Mouse (Mus musculus): ENCODE results near the gene Gm5934. TPM values are rescaled to one million over a fixed set of nuclear protein-coding genes. Genes with fewer than 3 reads are reported as not detected.
"Not testable (repeated sequence)": the region's sequence is repeated elsewhere in the genome, so short reads cannot be mapped to it uniquely, and the experiment has no call there.

Gene Gm5934
- total RNA-seq (2014; rRNA removed) (not detected in 2 replicates), polyA plus RNA-seq (2015; fragmentation: Nextera tagmentation; extraction: Ambion mirVana) (not detected in 2 replicates)

DNA sequence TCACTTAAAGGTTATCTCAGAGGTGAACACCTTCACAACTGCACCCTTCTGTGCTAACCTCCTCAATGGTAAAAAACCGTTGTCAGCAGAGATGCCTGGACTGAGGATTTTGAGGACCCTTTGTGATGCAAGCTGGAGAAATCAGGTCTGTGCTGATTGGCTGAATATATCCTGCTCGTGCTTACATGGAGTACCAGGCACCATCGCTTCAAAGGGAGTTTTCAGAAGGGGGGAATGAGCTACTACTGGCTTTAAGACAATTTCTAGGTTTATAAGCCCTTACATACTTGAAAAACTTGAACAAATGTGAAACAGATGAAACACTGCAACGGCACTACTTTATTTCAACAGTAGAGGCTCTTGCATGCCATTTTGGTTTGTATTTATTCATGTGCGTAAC, at the start of gene Gm5934:
Gene Gm5934, minus strand, starts transcription at position 101 of the 400 bp plus-strand sequence.
- not testable (repeated sequence) for H3K4me2 ChIP-seq (ENCODE audit: low read depth, low read length, poor library complexity, severe bottlenecking); ATAC-seq (ENCODE audit: low FRiP score)
- 81% methylated on average over 5 of the region's 5 CpGs for WGBS

More for the DNA sequence above, at the start of gene Gm5934:
- H3K4me1 ChIP-seq (ENCODE audit: insufficient read depth, low read length); H3K9ac ChIP-seq (replicated peaks; ENCODE audit: low read length, poor library complexity, severe bottlenecking); H3K9me3 ChIP-seq (ENCODE audit: low read length); H3K27me3 ChIP-seq (ENCODE audit: insufficient read depth, low read length); DNase-seq (ENCODE audit: low spot score); H3K27ac ChIP-seq (ENCODE audit: low read depth, low read length); H3K36me3 ChIP-seq (ENCODE audit: insufficient read depth, low read length); H3K4me3 ChIP-seq (ENCODE audit: low read depth, low read length): not testable (repeated sequence)

Other genes starting within 250 kb of the Gm5934 start
- not detected in 2 replicates for gene Gm4297, start 74.1 kb upstream of the Gm5934 start, total RNA-seq (2014; rRNA removed)
- not detected in 2 replicates for gene Gm4297, start 74.1 kb upstream of the Gm5934 start, polyA plus RNA-seq (2015; fragmentation: Nextera tagmentation; extraction: Ambion mirVana)